Mouse (Mus musculus): ENCODE measurements around the gene Pigr. TPM values are rescaled to one million over a fixed set of nuclear protein-coding genes. Genes with fewer than 3 reads are reported as not detected.

The Pigr gene
- polyA plus RNA-seq, 1 experiment from 2014 or later, result not detected

DNA sequence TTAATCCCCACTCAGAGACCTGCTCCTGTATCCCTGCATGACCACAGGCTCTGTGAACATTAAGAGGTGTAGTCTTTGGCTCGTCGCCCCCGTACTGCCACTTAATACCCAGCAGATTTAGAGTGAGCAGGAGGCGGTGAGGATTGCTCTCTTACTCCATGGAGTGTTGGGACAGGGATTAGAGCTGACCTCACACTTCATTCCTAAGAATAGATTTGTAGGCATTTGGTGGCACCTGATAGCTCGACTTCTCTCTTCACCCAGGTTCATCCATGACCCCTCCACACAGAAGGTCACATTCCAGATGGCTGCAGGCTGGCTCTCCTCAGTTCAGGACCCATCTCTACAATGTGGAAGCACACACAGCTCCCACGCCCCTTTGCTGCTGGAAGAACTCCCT is 22.2 kb upstream of the Pigr start:
- Histone ChIP-seq H3K36me3 (no peaks in the 10 kb centered on the region), H3K27ac (no peak overlapping the region), H3K4me3 (no peak overlapping the region), H3K4me1 (no peaks in the 10 kb centered on the region; the same call in 1 of the 2 replicates), H3K9me3 (replicated peaks) (no peaks in the 10 kb centered on the region), H3K27me3 (ENCODE audit: low read depth, poor library complexity, severe bottlenecking) (no peaks in the 10 kb centered on the region)
- 74% methylated on average over 6 of the region's 6 CpGs for WGBS
- DNase-seq (ENCODE audit: low spot score), result no peak

DNA sequence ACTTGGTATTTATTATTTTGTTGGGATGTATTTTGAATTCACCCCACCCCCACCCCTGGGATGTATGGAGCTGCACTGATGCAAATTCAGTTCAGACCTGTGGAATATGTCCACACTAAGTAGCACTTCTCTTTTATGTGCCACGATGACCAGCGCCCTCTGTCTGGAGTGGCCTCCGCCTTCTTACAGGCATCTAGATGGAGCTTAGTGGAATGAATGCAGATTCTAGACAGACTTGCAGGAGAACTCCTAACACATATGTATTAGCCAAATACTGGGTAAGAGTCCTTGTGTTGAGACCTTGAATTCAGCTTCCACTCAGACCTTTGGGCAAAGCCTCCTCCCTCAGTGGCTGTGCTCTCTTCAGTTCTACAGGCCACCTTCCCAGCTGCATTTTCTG is 15.6 kb upstream of the Pigr start:
- Histone ChIP-seq H3K4me1 (no peaks in the 10 kb centered on the region), H3K27me3 (ENCODE audit: low read depth, poor library complexity, severe bottlenecking) (no peaks in the 10 kb centered on the region), H3K9me3 (replicated peaks) (no peaks in the 10 kb centered on the region), H3K27ac (no peak overlapping the region), H3K36me3 (no peaks in the 10 kb centered on the region), H3K4me3 (no peak overlapping the region)
- no peak for DNase-seq (ENCODE audit: low spot score)
- 92% methylated on average over 3 of the region's 3 CpGs for WGBS

DNA sequence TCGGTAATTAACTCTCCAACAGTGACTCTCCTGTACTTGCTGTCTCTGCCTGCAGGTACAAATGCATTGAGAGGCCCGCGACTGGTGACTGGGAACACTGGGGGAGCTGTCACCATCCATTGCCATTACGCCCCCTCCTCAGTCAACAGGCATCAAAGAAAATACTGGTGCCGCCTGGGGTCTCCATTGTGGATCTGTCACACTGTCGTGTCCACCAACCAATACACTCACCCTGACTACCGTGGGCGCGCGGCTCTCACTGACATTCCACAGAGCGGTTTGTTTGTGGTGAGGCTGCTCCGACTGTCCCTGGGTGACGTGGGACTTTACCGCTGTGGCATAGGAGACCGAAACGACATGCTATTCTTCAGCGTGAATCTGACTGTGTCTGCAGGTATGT is 15.2 kb upstream of the Pigr start:
- H3K4me3 ChIP-seq, result no peak overlapping the region
- no peaks in the 10 kb centered on the region for H3K27me3 ChIP-seq (ENCODE audit: low read depth, poor library complexity, severe bottlenecking)
- H3K36me3 ChIP-seq, result no peaks in the 10 kb centered on the region
- H3K4me1 ChIP-seq, result no peaks in the 10 kb centered on the region
- H3K9me3 ChIP-seq (replicated peaks), result no peaks in the 10 kb centered on the region
- 72% methylated on average over 17 of the region's 17 CpGs for WGBS
- H3K27ac ChIP-seq, result no peak overlapping the region
- no peak for DNase-seq (ENCODE audit: low spot score)

DNA sequence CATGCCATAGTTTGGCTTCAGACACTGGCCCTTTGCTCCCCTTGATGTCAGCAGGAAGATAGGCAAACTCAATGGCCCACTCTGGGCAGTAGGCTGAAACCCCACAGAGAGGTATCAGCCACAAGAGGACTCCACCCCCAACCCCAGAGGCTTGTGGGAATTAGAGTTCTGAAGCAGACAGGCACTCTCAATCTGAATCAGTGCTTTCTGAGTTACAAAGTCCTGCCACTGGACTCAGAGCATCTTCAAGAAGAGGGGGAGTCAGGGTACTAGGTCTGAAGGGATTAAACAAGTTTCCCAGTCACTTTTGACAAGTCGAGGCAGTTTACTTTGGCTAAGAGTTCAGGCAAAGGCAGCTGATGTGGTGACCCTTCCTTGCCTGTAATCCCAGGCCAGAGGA is 6.7 kb upstream of the Pigr start:
- no peaks in the 10 kb centered on the region for H3K27me3 ChIP-seq (ENCODE audit: low read depth, poor library complexity, severe bottlenecking)

DNA sequence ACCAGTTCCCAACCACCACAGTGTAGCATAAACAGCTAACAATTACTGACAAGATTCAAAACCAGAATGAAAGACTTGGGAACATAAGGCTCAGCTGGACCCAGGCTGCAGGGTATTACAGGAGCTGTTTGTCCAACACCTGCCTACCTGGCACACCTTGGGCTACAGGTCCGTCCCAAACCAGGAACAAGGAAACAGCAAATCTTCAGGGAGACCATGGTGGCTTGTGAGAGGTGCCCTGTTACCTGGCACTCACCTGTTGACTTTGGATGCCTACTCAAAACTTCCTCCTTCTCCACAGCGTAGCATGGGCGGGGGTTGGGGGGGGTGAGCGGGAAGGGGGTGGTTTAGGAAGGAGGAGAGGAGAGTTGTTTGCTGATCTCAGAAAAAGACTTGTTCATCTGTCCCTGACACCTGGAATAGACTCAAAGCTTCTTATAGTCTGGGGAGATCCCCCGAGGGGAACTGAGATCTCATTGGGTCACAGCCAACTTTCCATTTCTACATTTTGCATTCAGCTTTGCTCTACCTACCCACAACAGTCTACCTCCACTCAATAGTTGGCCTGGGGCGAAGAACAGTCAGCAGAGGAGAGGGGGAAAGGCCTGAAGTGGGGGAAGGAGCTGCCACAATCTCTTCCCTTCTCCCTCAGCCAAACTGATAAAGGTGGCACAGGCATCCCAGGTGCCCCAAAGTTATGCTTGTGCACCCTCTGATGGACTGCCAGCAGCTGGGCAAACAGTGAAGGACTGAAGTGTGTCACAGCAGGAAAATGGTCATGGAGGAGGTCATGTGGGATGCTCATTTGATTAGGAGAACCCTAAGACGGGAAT is 6.0 kb upstream of the Pigr start:
- DNase-seq (ENCODE audit: low spot score), result no peak
- no peaks in the 10 kb centered on the region for H3K36me3 ChIP-seq
- H3K4me1 ChIP-seq, result no peaks in the 10 kb centered on the region
- H3K9me3 ChIP-seq (replicated peaks), result no peaks in the 10 kb centered on the region
- H3K4me3 ChIP-seq, result no peak overlapping the region
- H3K27me3 ChIP-seq (ENCODE audit: low read depth, poor library complexity, severe bottlenecking), result no peaks in the 10 kb centered on the region
- no peak overlapping the region for H3K27ac ChIP-seq
- 85% methylated on average over 7 of the region's 7 CpGs for WGBS

More for the DNA sequence above, 6.7 kb upstream of the Pigr start:
- no peak overlapping the region for H3K4me3 ChIP-seq
- no peak overlapping the region for H3K27ac ChIP-seq
- no peaks in the 10 kb centered on the region for H3K36me3 ChIP-seq
- no peaks in the 10 kb centered on the region for H3K4me1 ChIP-seq
- no peaks in the 10 kb centered on the region for H3K9me3 ChIP-seq (replicated peaks)
- DNase-seq (ENCODE audit: low spot score), result no peak
- WGBS, result 80% methylated on average over 1 of the region's 1 CpGs

DNA sequence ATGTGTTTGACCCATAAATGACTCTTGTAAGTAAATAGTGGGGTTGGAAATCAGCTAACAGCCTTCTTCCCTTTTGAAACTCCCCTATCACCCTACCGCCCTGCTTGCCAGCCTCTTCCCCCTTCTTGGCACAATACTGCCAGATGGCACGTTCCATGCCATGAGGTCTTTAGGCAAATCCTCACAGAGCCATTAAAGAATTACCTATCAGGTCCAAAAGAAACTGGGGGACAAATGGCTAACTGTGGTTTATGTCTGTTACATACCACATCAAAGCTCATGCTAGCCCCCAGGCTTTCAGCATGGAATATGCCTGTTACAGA is 5.4 kb upstream of the Pigr start:
- Histone ChIP-seq H3K9me3 (replicated peaks) (no peaks in the 10 kb centered on the region), H3K4me1 (no peaks in the 10 kb centered on the region), H3K36me3 (no peaks in the 10 kb centered on the region), H3K27ac (no peak overlapping the region), H3K27me3 (ENCODE audit: low read depth, poor library complexity, severe bottlenecking) (no peaks in the 10 kb centered on the region), H3K4me3 (no peak overlapping the region)
- 73% methylated on average over 2 of the region's 2 CpGs for WGBS
- no peak for DNase-seq (ENCODE audit: low spot score)

DNA sequence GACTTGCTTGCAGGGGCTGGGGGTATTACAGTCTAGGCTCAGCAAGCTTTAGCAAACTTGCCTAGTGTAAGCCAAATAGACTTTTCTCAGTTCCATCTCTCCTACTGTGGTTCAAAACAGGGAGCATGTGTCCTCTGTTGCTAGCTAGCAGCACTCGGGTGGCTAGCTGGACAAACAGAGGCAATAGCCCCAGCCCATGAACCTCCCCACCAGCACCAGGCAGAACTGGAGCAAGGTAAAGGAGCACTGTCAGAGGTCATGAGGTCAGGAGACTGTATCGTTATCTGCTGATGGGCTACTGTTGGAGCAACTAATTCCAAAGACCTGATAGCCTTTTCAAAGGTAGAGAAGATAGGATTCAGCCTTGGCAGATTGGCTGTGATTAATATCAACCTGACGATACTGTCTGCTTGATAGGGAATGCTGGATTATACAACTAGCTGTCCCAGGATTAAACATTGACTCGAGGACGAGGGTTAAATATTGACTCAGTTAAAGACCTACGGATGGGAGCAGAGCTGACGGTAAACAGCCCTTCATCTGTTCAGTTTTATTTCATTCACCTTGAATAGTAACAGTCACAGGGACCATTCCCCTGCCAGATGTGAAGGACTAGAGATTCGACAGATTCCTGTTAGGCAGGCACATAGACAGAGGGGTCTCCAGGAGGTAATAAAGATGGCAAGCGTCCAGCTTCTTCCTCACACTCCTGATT is 4.4 kb upstream of the Pigr start:
- no peaks in the 10 kb centered on the region for H3K4me1 ChIP-seq
- no peaks in the 10 kb centered on the region for H3K36me3 ChIP-seq
- H3K27ac ChIP-seq, result no peak overlapping the region
- no peaks in the 10 kb centered on the region for H3K27me3 ChIP-seq (ENCODE audit: low read depth, poor library complexity, severe bottlenecking)
- whole genome bisulfite sequencing, result 82% methylated on average over 9 of the region's 9 CpGs
- no peaks in the 10 kb centered on the region for H3K9me3 ChIP-seq (replicated peaks)
- no peak for DNase-seq (ENCODE audit: low spot score)
- H3K4me3 ChIP-seq, result no peak overlapping the region

DNA sequence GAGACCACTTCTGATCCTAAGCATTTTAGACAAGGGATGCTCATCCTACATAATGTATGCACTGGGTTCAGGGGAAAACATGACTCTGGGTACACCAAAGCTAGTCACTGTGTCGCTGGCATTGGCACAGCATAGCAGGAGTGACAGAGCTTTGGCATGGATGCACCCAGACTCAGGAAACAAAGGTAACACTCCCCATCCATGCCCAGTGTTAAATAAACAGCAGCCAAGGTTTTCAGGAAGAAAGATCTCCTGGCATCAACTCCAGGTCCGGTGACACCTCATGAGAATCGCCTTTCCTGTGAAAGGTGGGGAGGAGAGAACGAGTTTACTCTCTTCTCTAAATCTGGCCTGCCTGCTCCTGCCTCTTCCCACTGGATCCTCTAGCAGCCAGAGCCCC is 2.2 kb downstream of the Pigr start:
- no peak for DNase-seq (ENCODE audit: low spot score)
- H3K27ac ChIP-seq, result no peak overlapping the region
- WGBS, result 83% methylated on average over 4 of the region's 4 CpGs
- no peaks in the 10 kb centered on the region for H3K9me3 ChIP-seq (replicated peaks)
- H3K4me1 ChIP-seq, result no peaks in the 10 kb centered on the region
- H3K27me3 ChIP-seq (ENCODE audit: low read depth, poor library complexity, severe bottlenecking), result no peaks in the 10 kb centered on the region
- no peak overlapping the region for H3K4me3 ChIP-seq
- no peaks in the 10 kb centered on the region for H3K36me3 ChIP-seq

DNA sequence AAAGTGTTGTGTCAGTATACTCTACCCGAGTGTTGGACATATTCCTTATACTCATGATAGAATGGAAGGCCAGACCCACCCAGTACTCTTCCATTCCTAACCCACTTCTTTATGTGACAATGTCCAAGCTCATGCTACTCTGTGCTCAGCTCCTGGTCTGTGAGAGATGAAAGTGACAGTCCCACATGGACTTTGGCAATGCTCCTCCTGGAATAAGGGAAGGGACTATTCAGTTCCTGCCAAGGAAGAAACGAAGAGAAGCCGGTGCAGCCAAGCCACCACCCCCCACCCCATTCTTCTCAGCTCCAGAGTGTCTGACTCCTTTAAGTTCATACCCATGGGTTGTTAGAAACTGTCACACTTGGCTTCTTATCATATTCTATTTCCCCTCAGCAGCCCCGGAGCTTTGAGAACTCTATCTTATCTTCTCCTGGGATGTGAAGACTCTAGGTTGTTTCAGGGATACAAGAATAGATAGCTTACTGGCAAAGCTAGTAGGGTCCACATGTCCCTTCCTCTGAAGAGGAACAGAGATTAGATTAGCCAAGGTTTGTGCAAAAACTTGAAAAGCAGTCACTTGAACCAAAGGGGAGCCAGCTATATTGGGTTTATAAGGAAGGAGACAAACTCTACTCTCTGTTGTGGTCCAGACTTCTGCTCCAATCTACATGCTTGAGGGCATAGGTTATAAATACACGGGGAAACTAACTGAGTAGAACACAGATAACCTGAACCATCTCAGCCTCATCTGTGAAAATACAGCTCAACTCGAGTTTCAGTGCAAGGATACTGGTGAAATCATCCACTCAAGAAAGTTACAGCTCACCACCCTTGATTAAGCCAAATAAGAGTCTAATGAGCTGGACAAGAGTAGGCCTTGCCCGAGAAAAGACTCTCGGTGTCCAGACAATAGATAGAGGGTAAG is 3.7 kb downstream of the Pigr start:
- no peak overlapping the region for H3K27ac ChIP-seq
- no peak for DNase-seq (ENCODE audit: low spot score)
- H3K36me3 ChIP-seq, result no peaks in the 10 kb centered on the region
- H3K9me3 ChIP-seq (replicated peaks), result no peaks in the 10 kb centered on the region
- no peak overlapping the region for H3K4me3 ChIP-seq
- WGBS, result 86% methylated on average over 8 of the region's 8 CpGs
- H3K4me1 ChIP-seq, result no peaks in the 10 kb centered on the region
- H3K27me3 ChIP-seq (ENCODE audit: low read depth, poor library complexity, severe bottlenecking), result no peaks in the 10 kb centered on the region

DNA sequence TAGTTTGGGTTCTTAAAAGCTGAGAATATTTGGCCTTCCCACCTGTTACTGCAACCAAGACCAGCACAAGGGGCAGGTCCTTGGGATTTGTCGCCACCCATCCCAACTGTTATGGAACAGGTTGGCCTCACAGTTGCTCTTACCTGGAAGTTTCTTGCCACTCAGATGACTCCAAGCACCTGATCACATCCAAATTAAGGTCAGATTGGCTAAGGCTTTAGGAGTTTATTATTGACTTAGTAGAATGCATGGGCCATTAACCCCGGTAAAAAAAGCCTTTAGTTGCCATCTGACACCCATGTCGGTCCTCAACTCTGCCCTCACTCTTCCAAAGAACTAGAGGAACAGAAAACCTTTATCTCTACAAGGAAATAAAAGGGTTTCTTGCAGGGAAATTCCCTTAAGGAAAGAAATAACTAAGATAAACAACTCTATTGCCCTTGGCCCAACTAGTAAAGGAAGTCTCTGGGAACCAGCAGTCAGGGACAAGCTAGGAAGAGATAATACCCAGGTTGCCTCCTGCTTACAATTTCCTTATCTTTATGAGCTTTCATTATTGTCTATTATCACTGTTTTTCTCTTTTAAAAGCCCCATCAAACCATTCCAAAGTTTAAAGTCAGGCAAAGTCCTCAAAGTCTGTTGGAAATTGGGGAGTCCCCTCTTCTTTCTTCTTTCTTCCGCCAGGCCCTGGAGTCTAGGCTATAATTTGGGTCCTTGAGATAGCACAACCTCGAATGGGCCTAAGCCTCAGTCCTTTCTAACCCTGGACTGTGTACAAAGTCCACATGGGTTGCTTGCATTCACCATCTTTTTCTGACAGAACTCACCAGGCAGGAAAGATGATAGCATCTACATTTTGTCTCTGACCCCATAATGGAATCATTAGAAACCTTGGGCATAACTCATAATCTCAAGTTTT is 6.0 kb downstream of the Pigr start:
- Histone ChIP-seq H3K27ac (no peak overlapping the region), H3K4me3 (no peak overlapping the region), H3K9me3 (replicated peaks) (no peaks in the 10 kb centered on the region), H3K27me3 (ENCODE audit: low read depth, poor library complexity, severe bottlenecking) (no peaks in the 10 kb centered on the region), H3K36me3 (no peaks in the 10 kb centered on the region), H3K4me1 (no peaks in the 10 kb centered on the region)
- WGBS, result 67% methylated on average over 5 of the region's 5 CpGs
- DNase-seq (ENCODE audit: low spot score), result no peak

DNA sequence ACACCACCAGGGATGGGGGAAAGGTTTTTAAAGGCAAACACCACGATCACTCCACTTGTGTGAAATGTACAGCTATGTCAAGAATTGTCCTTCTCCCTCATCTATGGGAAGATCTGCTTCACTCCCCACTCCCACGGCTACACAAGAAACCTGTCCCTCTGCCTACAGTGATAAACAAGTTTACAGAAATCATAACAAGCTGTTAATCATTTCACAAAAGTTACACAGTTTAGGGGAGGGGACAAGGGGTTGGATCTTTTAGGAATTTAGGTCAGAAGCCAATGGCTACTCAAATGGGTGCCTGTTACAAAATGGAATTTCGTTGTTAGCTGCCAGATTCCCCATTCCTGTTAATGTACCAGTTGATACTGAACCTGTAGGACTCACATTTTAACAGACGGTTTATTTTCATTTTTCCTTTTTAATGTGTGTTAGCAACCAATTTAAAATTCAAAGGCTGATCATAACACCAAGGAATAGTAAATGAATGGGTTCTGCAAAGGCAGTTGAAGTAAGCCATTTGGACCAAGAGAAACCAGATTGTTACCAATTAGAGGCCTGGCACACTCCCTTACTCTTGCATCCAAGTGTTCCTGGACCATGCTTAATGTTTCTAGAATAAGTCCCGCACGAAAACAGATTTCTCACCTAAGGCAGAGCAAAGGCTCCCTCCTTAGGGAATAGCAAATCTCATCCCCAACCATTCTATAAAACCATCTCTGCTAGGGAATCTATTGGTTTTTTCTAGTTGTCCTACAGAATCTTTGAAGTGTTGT is 8.9 kb downstream of the Pigr start:
- 0 out of 2 replicates have a peak, but pooled peaks cover 4% of the 10 kb centered on the region for H3K4me1 ChIP-seq
- 91% methylated on average over 6 of the region's 6 CpGs for WGBS
- no peak for DNase-seq (ENCODE audit: low spot score)
- no peak overlapping the region for H3K4me3 ChIP-seq
- no peak overlapping the region for H3K27ac ChIP-seq
- H3K9me3 ChIP-seq (replicated peaks), result no peaks in the 10 kb centered on the region
- no peaks in the 10 kb centered on the region for H3K27me3 ChIP-seq (ENCODE audit: low read depth, poor library complexity, severe bottlenecking)
- no peaks in the 10 kb centered on the region for H3K36me3 ChIP-seq
